Mouse (Mus musculus) hindbrain, embryonic 13.5 days (tissue): ENCODE results near the gene Neb. TPM values are rescaled to one million over a fixed set of nuclear protein-coding genes. Genes with fewer than 3 reads are reported as not detected.
"Not testable (repeated sequence)": the region's sequence is repeated elsewhere in the genome, so short reads cannot be mapped to it uniquely, and the experiment has no call there.

Experiments
- ATAC-seq: fragments of 200-750 bp; cut with Nextera tagmentation; 2 replicates; pipeline ENCODE4 v1.8.0; 2017; ENCODE audit warnings: moderate TSS enrichment; ENCODE audit not compliant: low FRiP score
- H3K27ac ChIP-seq: fragments of 300-500 bp; sonication (generic); 2 replicates; pipeline ENCODE4 v1.5.1; 2015; ENCODE audit warnings: inconsistent platforms, mild to moderate bottlenecking, moderate library complexity
- H3K27me3 ChIP-seq: fragments of 300-500 bp; sonication (generic); 2 replicates; pipeline ENCODE4 v1.6.1; 2015; ENCODE audit warnings: mild to moderate bottlenecking, inconsistent platforms
- H3K36me3 ChIP-seq: fragments of 300-500 bp; sonication (generic); 2 replicates; pipeline ENCODE4 v1.6.1; 2015; ENCODE audit warnings: mild to moderate bottlenecking, inconsistent platforms
- H3K4me1 ChIP-seq: fragments of 300-500 bp; sonication (generic); replicated peaks from 2 replicates; pipeline ENCODE4 v1.6.1; 2015; ENCODE audit warnings: inconsistent platforms
- H3K4me2 ChIP-seq: fragments of 300-500 bp; sonication (generic); 2 replicates; pipeline ENCODE4 v1.6.1; 2015; ENCODE audit warnings: inconsistent platforms, mild to moderate bottlenecking, moderate library complexity
- H3K4me3 ChIP-seq: fragments of 300-500 bp; sonication (generic); 2 replicates; pipeline ENCODE4 v1.5.1; 2015; ENCODE audit warnings: mild to moderate bottlenecking, inconsistent platforms
- H3K9ac ChIP-seq: fragments of 300-500 bp; sonication (generic); 2 replicates; pipeline ENCODE4 v1.6.1; 2015; ENCODE audit warnings: mild to moderate bottlenecking, inconsistent platforms
- H3K9me3 ChIP-seq: fragments of 300-500 bp; sonication (generic); 2 replicates; pipeline ENCODE4 v1.6.1; 2016; ENCODE audit warnings: inconsistent platforms
- whole genome bisulfite sequencing: fragments of 180-500 bp; shearing (Covaris S2); methylation state at CpG from one replicate; pipeline ENCODE4 v1.1.7; 2015; 5-methylcytosine and 5-hydroxymethylcytosine counted together
- microRNA-seq: library from miRNA; unstranded; fragments of <30 nt; microRNA quantifications from one replicate; pipeline ENCODE4, GENCODE M21; 2016
- polyA plus RNA-seq: library from polyadenylated mRNA; unstranded; fragments of >200 nt; fragmentation: Nextera tagmentation; extraction: Ambion mirVana; gene quantifications from 2 replicates; pipeline ENCODE4 v1.2.1, GENCODE M21; 2015

Neb gene
- polyA plus RNA-seq, 1 experiment from 2014 or later: 2.0 TPM

GRCm38 (mm10) chr2:52133351-52133750 lies 244.9 kb downstream of the Neb start:
- no peaks in the 10 kb centered on the region for H3K27me3 ChIP-seq
- peaks cover 15% of the 10 kb centered on the region for H3K36me3 ChIP-seq
- no peak overlapping the region for H3K4me3 ChIP-seq
- no peaks in the 10 kb centered on the region for H3K9me3 ChIP-seq
- no peak overlapping the region for H3K27ac ChIP-seq
- no peaks in the 10 kb centered on the region for H3K4me1 ChIP-seq
- H3K9ac ChIP-seq: no peak overlapping the region
- H3K4me2 ChIP-seq: no peak overlapping the region
- WGBS: 98% methylated on average over 2 of the region's 2 CpGs
- no peak for ATAC-seq

- not testable (repeated sequence) for H3K9ac ChIP-seq, H3K27ac ChIP-seq, H3K9me3 ChIP-seq, ATAC-seq, H3K4me2 ChIP-seq, H3K27me3 ChIP-seq, H3K4me3 ChIP-seq, H3K4me1 ChIP-seq
- WGBS: 97% methylated on average over 20 of the region's 20 CpGs
- peaks cover 20% of the 10 kb centered on the region for H3K36me3 ChIP-seq
These were observed 246.9 kb downstream of the Neb start for GRCm38 (mm10) chr2:52131370-52131769.

- Histone ChIP-seq H3K36me3 (peaks cover 72% of the 10 kb centered on the region), H3K4me1 (no peaks in the 10 kb centered on the region), H3K27me3 (no peaks in the 10 kb centered on the region), H3K4me2 (no peak overlapping the region), H3K9me3 (no peaks in the 10 kb centered on the region), H3K9ac (no peak overlapping the region), H3K27ac (no peak overlapping the region), H3K4me3 (no peak overlapping the region)
- WGBS: 96% methylated on average over 1 of the region's 1 CpGs
- ATAC-seq: no peak
These were observed 264.2 kb downstream of the Neb start for GRCm38 (mm10) chr2:52114086-52114485.

Small RNA genes lying within 50 kb of the gene (microRNA-seq; reads per million reads assigned to microRNA genes)
- gene Gm22095: not detected

Other genes starting within 250 kb of the Neb start
- 39.9 and 40.2 TPM in 2 replicates for gene Arl5a, start 46.4 kb upstream of the Neb start, polyA plus RNA-seq